Mouse (Mus musculus) stomach, embryonic 16.5 days (tissue): ENCODE data around the gene Vmn1r205. TPM values are rescaled to one million over a fixed set of nuclear protein-coding genes. Genes with fewer than 3 reads are reported as not detected.
"Not testable (repeated sequence)": the region's sequence is repeated elsewhere in the genome, so short reads cannot be mapped to it uniquely, and the experiment has no call there.

Experiments used
- ATAC-seq: fragments of 200-750 bp; cut with Nextera tagmentation; 2 replicates; pipeline ENCODE4 v1.8.0; 2017; ENCODE audit warnings: moderate number of reproducible peaks, moderate TSS enrichment; ENCODE audit not compliant: insufficient read depth, low FRiP score
- H3K27ac ChIP-seq: fragments of 300-500 bp; sonication (generic); 2 replicates; pipeline ENCODE4 v1.5.1; 2014; ENCODE audit warnings: low read length
- H3K27me3 ChIP-seq: fragments of 300-500 bp; sonication (generic); 2 replicates; pipeline ENCODE4 v1.6.1; 2014; ENCODE audit warnings: low read length, control low read depth, mixed read lengths; ENCODE audit not compliant: control insufficient read depth, insufficient read depth
- H3K36me3 ChIP-seq: fragments of 300-500 bp; sonication (generic); 2 replicates; pipeline ENCODE4 v1.6.1; 2014; ENCODE audit warnings: low read length; ENCODE audit not compliant: control insufficient read depth, insufficient read depth
- H3K4me1 ChIP-seq: fragments of 300-500 bp; sonication (generic); 2 replicates; pipeline ENCODE4 v1.6.1; 2014; ENCODE audit warnings: low read length, control low read depth, mixed read lengths; ENCODE audit not compliant: control insufficient read depth, insufficient read depth
- H3K4me2 ChIP-seq: fragments of 300-500 bp; sonication (generic); 2 replicates; pipeline ENCODE4 v1.6.1; 2014; ENCODE audit warnings: low read depth, low read length, mixed read lengths
- H3K4me3 ChIP-seq: fragments of 300-500 bp; sonication (generic); replicated peaks from 2 replicates; pipeline ENCODE4 v1.5.1; 2014; ENCODE audit warnings: mild to moderate bottlenecking, low read length
- H3K9ac ChIP-seq: fragments of 300-500 bp; sonication (generic); 2 replicates; pipeline ENCODE4 v1.6.1; 2014; ENCODE audit warnings: low read length
- H3K9me3 ChIP-seq: fragments of 300-500 bp; sonication (generic); replicated peaks from 2 replicates; pipeline ENCODE4 v1.6.1; 2016; ENCODE audit warnings: low read length, control low read depth; ENCODE audit not compliant: control insufficient read depth
- WGBS: fragments of 180-500 bp; shearing (Covaris S2); extraction: QIAGEN DNeasy Blood & Tissue Kit; methylation state at CpG from one replicate; pipeline ENCODE4 v1.1.7; 2014; 5-methylcytosine and 5-hydroxymethylcytosine counted together
- polyA plus RNA-seq: library from polyadenylated mRNA; unstranded; fragments of >200 nt; fragmentation: Nextera tagmentation; extraction: Ambion mirVana; gene quantifications from 2 replicates; pipeline ENCODE4 v1.2.1, GENCODE M21; 2015

Vmn1r205 gene
- not detected in 2 replicates for polyA plus RNA-seq

- ATAC-seq = no peak
- H3K4me1 ChIP-seq = no peaks in the 10 kb centered on the region
- no peak within 1 kb of the TSS for H3K9ac ChIP-seq
- H3K9me3 ChIP-seq = no peaks in the 10 kb centered on the region
- H3K4me3 ChIP-seq = no peak within 1 kb of the TSS
- H3K27me3 ChIP-seq = no peaks in the 10 kb centered on the region
- H3K36me3 ChIP-seq = no peaks in the 10 kb centered on the region
- no peak within 1 kb of the TSS for H3K4me2 ChIP-seq
- WGBS = 85% methylated on average over 3 of the region's 3 CpGs
- no peak within 1 kb of the TSS for H3K27ac ChIP-seq
These were observed at the start of gene Vmn1r205 for GRCm38 (mm10) chr13:22592900-22593299. Gene Vmn1r205, minus strand, starts transcription at chr13:22593000.

- H3K9me3 ChIP-seq, ATAC-seq, H3K27ac ChIP-seq, H3K9ac ChIP-seq, H3K36me3 ChIP-seq, H3K4me3 ChIP-seq, H3K4me2 ChIP-seq, H3K4me1 ChIP-seq, H3K27me3 ChIP-seq: not testable (repeated sequence)
These were observed 31.4 kb upstream of the Vmn1r205 start, which contains the start of gene Vmn1r206 for GRCm38 (mm10) chr13:22624151-22624550. Gene Vmn1r206, minus strand, starts transcription at chr13:22624251.

DNA sequence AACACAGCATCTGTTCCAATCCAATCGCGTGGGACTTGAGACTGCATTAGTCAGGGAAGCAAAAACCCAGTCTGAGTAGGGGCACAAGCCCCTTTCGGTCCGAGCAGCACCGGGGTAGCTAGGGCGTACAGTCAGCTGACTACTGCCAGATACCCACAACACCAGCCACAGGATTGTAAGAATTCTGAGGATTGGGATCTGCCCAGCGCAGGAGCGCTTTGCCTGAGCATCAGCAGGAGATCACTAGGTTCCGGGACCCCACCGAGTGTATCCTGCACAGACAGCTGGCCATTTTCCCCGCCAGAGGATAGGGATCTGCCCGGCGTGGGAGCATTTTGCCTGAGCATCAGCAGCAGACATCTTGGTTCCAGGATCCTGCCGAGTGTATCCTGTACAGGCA, 9.5 kb downstream of the Vmn1r205 start:
- H3K9me3 ChIP-seq, H3K9ac ChIP-seq, H3K4me2 ChIP-seq, H3K4me1 ChIP-seq, H3K36me3 ChIP-seq, ATAC-seq, H3K4me3 ChIP-seq, H3K27ac ChIP-seq, H3K27me3 ChIP-seq: not testable (repeated sequence)
- WGBS = 72% methylated on average over 14 of the region's 14 CpGs

GRCm38 (mm10) chr13:22574911-22575310, 17.9 kb downstream of the Vmn1r205 start:
- H3K4me1 ChIP-seq, ATAC-seq, H3K36me3 ChIP-seq, H3K9ac ChIP-seq, H3K27ac ChIP-seq, H3K4me3 ChIP-seq, H3K4me2 ChIP-seq, H3K27me3 ChIP-seq, H3K9me3 ChIP-seq: not testable (repeated sequence)
- WGBS = 75% methylated on average over 3 of the region's 3 CpGs

DNA sequence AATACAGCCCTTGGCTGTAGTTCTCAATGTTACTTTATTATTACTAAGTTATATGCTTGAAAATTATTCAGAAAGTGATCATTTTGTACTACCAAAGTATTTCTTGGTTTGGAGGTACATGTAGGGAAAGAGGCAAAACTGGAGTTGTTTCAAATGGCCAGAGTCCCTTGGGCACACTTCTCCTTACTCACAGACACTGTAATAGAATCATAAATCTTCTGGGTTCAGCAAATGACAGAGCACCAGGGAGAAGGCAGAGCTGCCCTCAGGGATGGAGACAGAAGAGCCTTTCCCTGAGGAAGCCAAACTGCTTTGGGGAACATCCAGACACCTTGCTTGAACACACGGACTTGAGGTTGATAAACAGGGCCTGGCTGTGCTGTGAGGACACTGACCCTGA, 39.9 kb downstream of the Vmn1r205 start, which contains the start of gene Vmn1r204:
TSS of gene Vmn1r204 (plus strand) at position 301 of the 400 bp plus-strand sequence.
- H3K27ac ChIP-seq, H3K36me3 ChIP-seq, H3K9me3 ChIP-seq, H3K4me1 ChIP-seq, H3K4me3 ChIP-seq, H3K27me3 ChIP-seq, H3K9ac ChIP-seq, ATAC-seq, H3K4me2 ChIP-seq: not testable (repeated sequence)
- WGBS = 48% methylated on average over 1 of the region's 1 CpGs

Other genes starting within 250 kb of the Vmn1r205 start
- gene Vmn1r198, start 242.6 kb downstream of the Vmn1r205 start, polyA plus RNA-seq = not detected in 2 replicates
- gene Vmn1r199, start 213.2 kb downstream of the Vmn1r205 start, polyA plus RNA-seq = not detected in 2 replicates
- gene Vmn1r200, start 202.6 kb downstream of the Vmn1r205 start, polyA plus RNA-seq = not detected in 2 replicates
- not detected in 2 replicates for gene Vmn1r201, start 121.1 kb downstream of the Vmn1r205 start, polyA plus RNA-seq
- gene Vmn1r202, start 87.6 kb downstream of the Vmn1r205 start, polyA plus RNA-seq = 0.04 TPM in 1 of 2 replicates, not detected in the other
- not detected in 2 replicates for gene Vmn1r203, start 74.9 kb downstream of the Vmn1r205 start, polyA plus RNA-seq
- gene Vmn1r204, start 39.8 kb downstream of the Vmn1r205 start, polyA plus RNA-seq = not detected in 2 replicates
- gene Vmn1r206, start 31.3 kb upstream of the Vmn1r205 start, polyA plus RNA-seq = not detected in 2 replicates
- not detected in 2 replicates for gene Vmn1r207-ps, start 136.6 kb upstream of the Vmn1r205 start, polyA plus RNA-seq
- gene Vmn1r208, start 184.4 kb upstream of the Vmn1r205 start, polyA plus RNA-seq = not detected in 2 replicates
- not detected in 2 replicates for gene Vmn1r209, start 216.7 kb upstream of the Vmn1r205 start, polyA plus RNA-seq
- gene Vmn1r210, start 238.3 kb upstream of the Vmn1r205 start, polyA plus RNA-seq = not detected in 2 replicates